Mouse (Mus musculus) adrenal gland, postnatal 25 days (tissue): ENCODE results near the gene Plcd4. TPM values are rescaled to one million over a fixed set of nuclear protein-coding genes. Genes with fewer than 3 reads are reported as not detected.
"Not testable (repeated sequence)": the region's sequence is repeated elsewhere in the genome, so short reads cannot be mapped to it uniquely, and the experiment has no call there.

Experiments used
- DNase-seq: peaks from one replicate; pipeline ENCODE4 v3.0.0; 2021; ENCODE audit warnings: mixed read lengths
- long read RNA-seq: library from polyadenylated mRNA; stranded (forward); transcript quantifications from one replicate; pipeline ENCODE4 v2.0.0, GENCODE M21; 2021
- total RNA-seq: library from RNA; stranded (reverse); gene quantifications from 2 replicates; pipeline ENCODE4 v1.2.3, GENCODE M21; 2021

Gene Plcd4
- 0.24 and 0.82 TPM in 2 replicates for total RNA-seq
- long read RNA-seq = 0 reads

- DNase-seq = no peak
Observed at GRCm38 (mm10) chr1:74542451-74542961, at the start of gene Plcd4. Gene Plcd4 (plus strand): TSS chr1:74542888.

DNA sequence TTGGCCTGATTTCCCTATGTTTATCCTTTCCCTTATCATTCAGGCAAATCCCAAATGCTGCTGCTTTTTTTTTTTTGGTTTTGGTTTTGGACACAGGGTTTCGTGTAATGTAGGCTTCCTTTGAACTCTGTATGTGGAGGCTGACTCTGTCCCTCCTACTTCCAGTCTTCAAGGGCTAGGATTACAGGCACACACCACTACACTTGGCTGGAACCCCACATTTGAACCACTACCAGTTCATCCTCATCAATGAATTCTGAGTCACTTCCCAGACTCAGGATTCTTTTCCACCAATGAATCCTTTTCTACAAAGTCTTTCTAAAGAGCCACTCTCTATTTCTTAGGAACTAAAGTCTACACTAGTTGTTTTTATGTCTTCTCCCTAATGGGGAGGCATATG, 41.6 kb upstream of the Plcd4 start:
- no peak for DNase-seq

GRCm38 (mm10) chr1:74505393-74505720, 37.3 kb upstream of the Plcd4 start:
- DNase-seq = no peak

GRCm38 (mm10) chr1:74505721-74506464, 36.8 kb upstream of the Plcd4 start, which contains the start of gene Cnot9:
Gene Cnot9 (plus strand): TSS chr1:74506058.
- peak; percentile 100 for DNase-seq

- DNase-seq = peak; percentile 61
Observed at GRCm38 (mm10) chr1:74506471-74506881, 36.2 kb upstream of the Plcd4 start.

DNA sequence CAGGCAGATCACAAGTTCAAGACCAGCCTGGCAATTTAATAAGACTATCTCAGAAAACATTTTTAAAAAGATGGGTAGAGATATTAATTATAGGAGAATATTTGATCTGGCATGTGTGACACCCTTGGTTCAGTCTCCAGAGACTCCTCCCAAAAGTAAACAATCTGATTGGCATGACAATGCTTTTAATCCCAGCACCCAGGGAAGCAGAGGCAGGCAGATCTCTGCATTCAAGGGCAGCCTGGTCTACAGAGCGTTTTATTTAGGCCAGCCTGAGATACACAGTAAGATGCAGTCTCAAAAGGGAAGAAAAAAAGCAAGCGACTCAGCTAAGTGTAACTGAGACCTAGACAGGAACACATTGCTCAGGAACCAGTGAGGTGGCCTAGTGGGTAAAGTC, 34.9 kb upstream of the Plcd4 start:
- DNase-seq = no peak

GRCm38 (mm10) chr1:74511306-74511705, 31.4 kb upstream of the Plcd4 start:
- no peak for DNase-seq

- DNase-seq = not testable (repeated sequence)
Observed at GRCm38 (mm10) chr1:74512999-74513398, 29.7 kb upstream of the Plcd4 start.

DNA sequence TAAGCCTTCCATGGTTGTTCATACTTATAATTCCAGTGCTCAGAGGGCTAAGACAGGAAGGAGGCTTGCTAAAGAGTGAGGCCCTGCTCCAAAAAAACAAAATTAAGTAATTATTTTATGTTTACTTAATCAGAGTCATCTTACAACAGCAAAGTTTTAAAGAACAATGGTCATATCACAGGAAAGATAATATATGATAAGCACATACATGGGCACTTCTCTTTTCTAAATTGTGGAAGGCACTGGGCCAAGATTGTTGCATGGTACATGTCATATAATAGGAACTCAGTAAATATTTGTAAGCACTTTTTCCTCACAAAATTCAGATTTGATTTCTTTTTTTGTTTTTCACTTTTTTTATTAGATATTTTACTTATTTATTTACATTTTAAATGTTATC, 22.8 kb upstream of the Plcd4 start:
- no peak for DNase-seq

GRCm38 (mm10) chr1:74524746-74525145, 17.9 kb upstream of the Plcd4 start:
- no peak for DNase-seq

- no peak for DNase-seq
Observed at GRCm38 (mm10) chr1:74528589-74528988, 14.1 kb upstream of the Plcd4 start.

DNA sequence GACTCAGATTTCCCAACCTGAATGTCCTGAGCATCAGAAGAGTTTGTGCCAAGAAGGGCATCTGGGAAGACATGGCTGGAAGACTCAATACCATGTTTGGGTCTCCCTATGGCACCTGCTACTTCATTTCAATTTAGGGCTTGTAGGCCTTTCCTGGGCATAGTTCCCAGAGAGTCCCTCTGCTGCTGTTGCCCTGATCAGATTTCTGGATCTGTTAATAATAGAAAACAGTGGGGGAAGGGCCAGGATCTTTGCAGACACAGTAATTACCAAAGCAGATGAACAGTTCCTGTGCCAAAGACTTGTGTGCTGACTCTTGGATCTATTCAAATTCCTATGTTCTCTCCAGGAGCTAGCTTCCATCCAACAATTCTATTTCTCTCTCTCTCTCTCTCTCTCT, 4.0 kb upstream of the Plcd4 start:
- DNase-seq = no peak

GRCm38 (mm10) chr1:74544184-74544583, 1.5 kb downstream of the Plcd4 start, which contains the start of gene Usp37:
Gene Usp37 (minus strand): TSS chr1:74544284.
- no peak for DNase-seq

- no peak for DNase-seq
Observed at GRCm38 (mm10) chr1:74559061-74559460, 16.4 kb downstream of the Plcd4 start.

DNA sequence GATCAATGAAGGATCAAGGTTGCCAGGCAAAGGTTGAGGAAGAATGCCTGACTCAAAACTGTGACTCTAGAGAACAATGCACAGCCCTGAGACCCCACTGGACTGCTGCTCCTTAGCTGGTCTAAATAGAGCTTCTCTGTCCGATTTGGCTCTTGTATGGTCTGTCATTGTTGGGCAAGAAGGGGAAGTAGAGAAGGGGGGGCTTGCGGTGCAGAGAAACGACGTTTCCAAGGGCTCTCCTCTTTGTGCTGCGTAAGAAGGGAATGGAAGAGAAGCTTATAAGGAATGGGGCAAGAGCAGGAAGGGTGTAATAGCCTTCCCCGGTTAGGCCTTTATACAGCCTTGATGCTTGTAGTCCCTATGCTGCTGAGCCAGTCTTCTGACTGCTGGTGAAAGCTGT, 23.1 kb downstream of the Plcd4 start:
- DNase-seq = no peak

DNA sequence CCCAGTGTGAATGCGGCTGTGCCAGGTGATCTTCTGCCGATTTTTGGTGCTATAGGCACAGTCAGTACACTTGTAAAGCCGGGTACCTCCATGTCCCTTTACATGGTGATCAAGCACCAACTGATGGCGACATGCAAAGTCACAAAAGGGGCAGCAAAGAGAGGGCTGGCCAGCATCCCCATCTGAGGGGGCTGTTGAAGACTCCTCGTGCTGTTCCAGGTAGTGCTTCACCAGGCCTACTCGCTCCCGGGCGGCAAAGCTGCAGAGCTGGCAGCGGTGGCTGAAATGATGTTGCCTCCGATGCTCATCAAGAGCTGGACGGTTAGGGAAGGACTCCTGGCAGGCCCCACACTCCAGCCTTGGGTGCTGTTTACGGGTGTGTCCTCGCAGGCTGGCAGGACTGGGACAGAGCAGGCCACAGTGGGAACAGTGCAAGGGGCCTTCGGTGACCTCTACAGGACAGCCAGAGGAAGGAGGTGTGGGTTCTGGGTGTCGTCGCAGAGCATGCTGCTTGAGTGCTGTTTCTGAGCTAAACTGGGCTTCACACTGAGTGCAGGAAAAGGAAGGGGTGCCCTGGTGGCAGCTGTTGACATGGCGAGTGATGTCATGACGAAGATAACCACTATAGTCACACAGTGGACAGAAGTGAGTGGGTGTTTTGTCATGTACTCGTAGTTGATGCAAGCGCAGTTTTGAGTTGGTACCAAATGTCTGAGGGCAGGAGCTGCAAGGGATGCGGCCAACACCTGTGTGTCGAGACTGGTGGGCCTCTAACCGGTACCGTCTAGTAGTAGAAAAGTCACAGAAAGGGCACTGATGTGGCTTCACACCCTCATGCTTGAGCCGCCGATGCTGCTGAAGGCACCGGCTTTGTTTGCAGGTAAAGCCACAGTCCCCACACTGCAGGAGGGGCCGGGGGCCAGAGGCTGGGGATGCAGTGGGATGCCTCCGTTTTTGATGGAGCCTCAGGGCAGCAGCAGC, 27.3 kb downstream of the Plcd4 start:
- no peak for DNase-seq

DNA sequence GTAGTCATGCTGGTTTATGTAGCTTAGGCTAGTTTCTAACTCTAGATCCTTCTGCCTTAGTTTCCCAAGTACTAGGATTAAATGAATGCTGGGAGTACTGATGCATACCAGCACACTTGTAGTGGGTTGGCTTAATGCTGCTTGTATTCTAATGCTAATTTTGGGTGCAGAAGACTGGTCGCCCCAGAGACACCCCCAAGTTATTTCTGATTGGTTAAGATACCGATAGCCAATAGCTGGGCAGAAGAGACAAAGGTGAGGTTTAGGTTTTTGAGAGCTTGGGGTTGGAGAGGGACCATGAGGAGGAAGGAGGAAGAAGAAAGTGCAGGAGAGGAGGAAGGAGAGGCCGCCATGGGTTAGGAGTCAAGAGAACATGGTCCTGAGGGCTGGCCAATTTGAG, 39.9 kb downstream of the Plcd4 start:
- DNase-seq = no peak

DNA sequence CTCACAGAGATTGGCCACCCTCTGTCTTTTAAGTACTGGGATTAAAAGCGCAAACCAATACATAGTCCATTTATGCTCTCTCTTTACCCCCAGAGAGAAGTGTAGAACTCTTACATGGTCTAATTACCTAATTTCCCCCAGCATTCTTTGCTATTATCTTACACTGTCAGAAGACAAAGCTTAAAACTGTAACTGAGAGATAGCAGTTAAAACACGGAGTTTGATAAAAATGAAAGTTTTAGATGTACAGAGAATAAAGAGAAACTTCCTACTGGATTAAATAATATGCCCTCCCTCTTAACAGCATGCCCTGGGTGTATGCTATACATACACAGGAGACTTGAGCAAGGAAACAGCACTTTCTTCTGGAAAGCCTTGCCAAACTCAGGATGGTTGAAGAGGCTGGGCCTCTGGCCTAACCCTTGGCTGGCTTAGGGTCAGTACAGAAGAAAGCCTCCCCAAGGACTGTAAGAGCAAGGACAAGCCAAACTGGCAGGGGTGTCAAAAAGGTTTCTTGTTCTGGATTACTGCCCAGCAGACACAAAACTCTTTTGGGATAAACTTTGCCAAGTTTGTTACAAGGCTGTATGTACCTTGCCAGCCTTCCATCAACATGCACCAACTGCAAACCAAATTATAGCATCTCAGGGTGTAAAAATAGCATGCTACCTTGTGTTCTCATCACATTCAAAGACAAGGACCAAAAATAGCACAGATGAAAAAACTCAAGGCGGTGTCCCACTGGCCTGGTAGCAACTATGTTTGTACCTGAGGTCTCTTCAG, 42.1 kb downstream of the Plcd4 start:
- DNase-seq = no peak

- DNase-seq = no peak
Observed at GRCm38 (mm10) chr1:74587233-74587772, 44.6 kb downstream of the Plcd4 start.

- DNase-seq = peak; percentile 97
Observed at GRCm38 (mm10) chr1:74587773-74588445, 45.2 kb downstream of the Plcd4 start, which contains the start of the genes Zfp142 and Bcs1l. Gene Zfp142 (minus strand): TSS chr1:74588246. Gene Bcs1l (plus strand): TSS chr1:74588289.

DNA sequence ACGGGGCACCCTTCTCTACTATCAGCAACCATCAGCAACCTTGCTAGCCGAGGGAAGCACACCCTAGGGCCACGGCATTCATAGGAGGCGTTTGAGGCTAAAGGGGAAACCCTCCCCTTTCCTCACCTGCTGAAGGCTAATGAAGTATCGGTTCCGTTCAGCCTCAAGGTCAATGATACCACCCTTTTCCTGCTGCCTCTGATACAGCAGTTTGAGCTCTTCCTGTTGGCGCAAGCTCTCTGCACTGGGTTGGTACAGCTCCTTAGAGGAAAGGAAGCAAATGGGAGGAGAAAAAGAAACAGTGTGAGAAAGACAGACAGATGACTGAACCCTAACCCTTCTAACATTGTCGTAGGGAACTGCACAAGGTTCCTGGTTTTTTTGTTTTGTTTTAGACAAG, 51.7 kb downstream of the Plcd4 start:
- DNase-seq = no peak
